Mouse (Mus musculus): ENCODE data around the gene Zfp14.

Gene Zfp14

DNA sequence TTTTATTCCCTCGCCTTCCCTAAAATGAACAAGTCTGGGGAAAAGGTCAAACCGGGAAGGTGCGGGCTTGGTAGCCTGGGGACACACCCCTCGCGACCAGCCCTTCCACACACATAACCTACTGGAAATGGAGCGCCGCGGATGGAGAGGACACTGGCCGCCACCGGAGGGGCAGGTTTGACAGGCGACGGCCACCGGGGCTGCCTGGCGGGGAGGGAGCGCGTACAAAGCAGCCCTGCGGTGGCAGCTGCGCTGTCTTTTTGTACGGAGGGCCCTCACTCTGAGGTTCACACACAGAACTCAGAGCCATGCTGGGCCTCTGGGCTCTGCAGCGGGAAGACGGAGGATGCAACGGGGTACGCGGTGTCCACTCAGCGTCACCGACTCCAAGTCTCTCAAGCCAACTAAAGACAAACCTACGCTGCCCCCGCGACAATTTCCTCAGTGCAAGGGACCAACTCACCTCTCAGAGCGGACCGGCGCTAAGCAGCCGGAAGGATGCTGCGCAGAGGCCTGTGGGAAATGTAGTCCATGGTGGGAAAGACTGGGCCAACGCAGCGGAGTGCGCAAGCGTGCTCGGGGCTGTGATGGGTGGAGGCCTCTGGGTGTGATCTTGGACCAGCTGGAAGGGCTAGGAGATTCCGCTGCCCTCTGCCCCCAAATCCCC lies at the start of gene Zfp14:
TSS of gene Zfp14 (minus strand) at position 499 of the 667 bp plus-strand sequence.
- peak; percentile 91 to 92 for DNase-seq

GRCm38 (mm10) chr7:30099297-30099696 lies 48.1 kb upstream of the Zfp14 start:
- no peak for DNase-seq

- peak; percentile 11 to 12 for DNase-seq
Observed at GRCm38 (mm10) chr7:30095551-30096125, 44.5 kb upstream of the Zfp14 start.

DNA sequence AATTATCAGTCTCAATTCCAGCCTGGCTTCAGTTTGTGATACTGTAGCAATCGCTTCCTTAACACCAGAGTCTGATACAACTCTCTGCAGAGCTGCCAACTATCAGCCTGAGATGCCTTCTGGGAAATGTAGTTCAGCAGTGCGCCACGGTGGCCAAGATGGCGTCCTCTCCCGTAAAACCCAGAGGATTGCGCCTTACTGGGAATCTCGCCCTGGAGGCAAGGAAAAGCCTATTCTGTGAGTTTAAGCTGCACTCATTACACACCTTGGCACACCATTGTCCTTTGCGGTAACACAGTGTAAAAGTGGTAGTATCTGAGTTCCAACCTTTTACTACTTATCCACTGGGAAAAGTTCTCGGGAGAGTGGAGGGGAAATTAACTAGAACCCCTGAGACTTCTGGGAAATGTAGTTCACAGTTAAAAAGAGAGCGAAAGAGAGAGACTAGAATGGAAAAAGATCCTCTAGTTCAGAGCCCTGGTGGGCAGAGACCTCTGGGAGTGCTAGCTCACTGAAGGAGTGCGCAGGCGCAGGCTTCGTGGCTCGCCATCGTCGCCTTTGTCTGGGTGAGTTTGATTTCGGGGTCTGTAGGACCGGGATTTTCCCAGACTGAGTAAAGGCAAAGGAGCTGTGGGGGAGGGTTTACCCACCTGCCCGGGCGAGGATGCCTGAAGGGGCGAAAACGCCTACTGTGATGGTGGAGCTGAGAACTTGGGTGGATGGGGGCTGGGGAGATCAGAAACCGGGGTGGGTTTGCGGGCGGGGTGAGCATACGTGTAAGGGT lies 43.7 kb upstream of the Zfp14 start, which contains the start of gene Zfp260:
TSS of gene Zfp260 (plus strand) at position 132 of the 784 bp plus-strand sequence.
- peak; percentile 94 to 96 for DNase-seq

DNA sequence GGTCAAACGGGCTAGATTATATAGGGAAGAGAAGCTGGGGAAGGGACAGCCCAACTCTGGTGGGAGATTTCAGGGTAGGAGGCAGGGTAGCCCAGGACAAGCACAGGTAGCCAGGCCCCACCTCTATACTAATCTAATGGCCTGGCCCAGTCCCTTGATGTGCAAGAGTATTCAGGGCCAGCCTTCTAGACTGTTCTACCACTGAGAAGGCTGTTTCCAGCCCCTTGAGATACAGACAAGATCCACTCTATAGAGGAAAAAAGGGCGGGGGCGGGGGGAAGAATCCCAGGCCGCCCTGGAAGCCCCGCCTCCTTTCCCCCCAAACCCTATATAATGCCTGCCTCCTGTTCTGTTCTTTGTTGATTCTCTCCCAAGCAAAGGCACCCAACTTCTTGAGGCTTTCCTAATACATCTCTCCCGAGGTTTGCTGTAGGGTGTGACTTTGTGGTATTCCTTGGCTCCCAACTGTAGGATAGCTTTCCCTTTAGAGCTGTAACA lies 42.8 kb upstream of the Zfp14 start:
- DNase-seq, result no peak

- DNase-seq, result no peak
Observed at GRCm38 (mm10) chr7:30092666-30093065, 41.5 kb upstream of the Zfp14 start.

DNA sequence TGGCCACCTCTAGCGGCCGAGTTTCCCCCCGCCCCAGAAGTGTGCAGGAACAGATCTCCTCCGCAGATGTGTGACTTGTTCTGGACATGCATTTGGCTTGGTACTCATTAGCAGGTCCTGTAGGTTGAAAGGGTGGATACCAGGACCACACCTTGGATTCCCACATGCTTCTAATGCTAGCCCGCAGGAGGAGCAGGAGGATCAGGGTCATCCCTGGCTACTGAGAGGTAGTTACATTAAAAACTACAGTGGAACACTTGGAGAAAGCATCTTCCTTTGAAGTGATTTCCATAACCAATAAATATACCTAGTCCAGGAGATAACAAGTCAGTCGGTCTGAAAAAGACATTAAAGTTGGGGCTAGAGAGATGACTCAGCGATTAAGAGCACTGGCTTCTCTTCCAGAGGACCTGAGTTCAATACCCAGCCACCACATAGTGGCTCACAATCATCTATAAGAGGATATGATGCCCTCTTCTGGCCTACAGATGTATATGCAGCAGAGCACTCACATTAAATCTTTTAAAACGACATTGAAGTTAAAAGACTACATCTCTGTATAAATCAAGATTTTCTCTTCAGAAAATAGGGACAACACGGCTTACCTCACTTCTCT lies 39.9 kb upstream of the Zfp14 start:
- peak in 1 of 2 experiments; percentile 27 for DNase-seq

DNA sequence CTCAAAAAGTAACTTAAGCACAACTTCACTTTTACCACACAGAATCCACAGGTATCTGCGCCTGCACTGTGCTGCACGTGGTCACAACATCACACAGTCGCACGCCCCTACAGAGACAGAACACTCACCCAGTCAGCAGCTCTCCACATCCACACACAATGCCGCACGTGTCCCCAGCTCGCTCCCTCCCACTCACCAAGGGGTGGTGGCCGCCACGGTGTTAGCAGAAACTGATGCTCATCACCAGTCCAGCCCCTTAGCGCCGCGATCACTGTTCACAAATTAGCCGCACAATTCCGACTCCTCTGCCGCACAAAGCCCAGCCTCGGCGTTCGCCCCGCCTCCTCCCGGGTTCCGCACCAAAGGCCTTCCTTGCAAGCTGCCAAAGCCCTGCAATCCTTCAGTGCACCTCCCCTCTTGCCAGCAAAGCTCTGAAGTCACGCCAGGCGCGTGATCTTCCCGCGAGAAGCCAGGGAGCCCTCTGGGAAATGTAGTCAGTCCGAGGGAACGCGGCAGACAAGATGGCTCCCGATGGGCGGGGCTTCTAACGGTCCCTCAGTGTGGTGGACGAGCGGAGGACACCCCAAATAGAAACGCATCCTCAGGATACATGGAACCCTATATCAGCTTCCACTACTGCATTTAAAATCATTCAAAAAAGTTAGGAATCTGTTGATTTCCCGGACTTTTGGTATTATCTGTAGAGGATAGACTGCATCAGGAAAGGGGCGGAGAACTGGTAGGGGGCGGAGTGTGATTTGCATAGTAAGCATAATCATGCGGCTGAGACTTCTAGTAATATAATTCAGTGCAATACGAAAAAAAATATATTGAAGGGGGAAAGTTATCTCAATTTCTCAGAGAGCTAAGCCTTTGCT lies 39.2 kb upstream of the Zfp14 start, which contains the start of the genes Gm26920 and Zfp566:
TSS of gene Gm26920 (minus strand) at position 319 of the 878 bp plus-strand sequence.
TSS of gene Zfp566 (minus strand) at position 436 of the 878 bp plus-strand sequence.
- DNase-seq, result peak; percentile 95 to 97

- DNase-seq, result no peak
Observed at GRCm38 (mm10) chr7:30089405-30089804, 38.2 kb upstream of the Zfp14 start.

DNA sequence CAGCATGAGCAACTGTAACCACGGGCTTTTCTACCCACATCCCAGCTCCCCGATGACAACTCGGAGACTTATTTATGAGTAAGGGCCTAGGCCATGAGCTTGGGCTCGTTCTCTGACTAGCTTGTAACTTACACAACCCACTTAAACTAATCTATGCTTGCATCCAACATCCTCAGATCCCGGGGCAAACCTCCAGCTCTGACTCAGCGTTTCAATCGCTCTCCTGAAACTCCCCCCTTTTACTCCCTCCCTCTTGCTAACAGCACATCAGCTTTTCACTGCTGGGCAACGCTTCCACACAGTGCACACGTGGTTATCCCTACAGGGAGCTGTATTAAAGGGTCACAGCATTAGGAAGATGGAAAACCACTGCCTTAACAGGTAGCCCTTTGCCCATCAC lies 35.3 kb upstream of the Zfp14 start:
- DNase-seq, result no peak

DNA sequence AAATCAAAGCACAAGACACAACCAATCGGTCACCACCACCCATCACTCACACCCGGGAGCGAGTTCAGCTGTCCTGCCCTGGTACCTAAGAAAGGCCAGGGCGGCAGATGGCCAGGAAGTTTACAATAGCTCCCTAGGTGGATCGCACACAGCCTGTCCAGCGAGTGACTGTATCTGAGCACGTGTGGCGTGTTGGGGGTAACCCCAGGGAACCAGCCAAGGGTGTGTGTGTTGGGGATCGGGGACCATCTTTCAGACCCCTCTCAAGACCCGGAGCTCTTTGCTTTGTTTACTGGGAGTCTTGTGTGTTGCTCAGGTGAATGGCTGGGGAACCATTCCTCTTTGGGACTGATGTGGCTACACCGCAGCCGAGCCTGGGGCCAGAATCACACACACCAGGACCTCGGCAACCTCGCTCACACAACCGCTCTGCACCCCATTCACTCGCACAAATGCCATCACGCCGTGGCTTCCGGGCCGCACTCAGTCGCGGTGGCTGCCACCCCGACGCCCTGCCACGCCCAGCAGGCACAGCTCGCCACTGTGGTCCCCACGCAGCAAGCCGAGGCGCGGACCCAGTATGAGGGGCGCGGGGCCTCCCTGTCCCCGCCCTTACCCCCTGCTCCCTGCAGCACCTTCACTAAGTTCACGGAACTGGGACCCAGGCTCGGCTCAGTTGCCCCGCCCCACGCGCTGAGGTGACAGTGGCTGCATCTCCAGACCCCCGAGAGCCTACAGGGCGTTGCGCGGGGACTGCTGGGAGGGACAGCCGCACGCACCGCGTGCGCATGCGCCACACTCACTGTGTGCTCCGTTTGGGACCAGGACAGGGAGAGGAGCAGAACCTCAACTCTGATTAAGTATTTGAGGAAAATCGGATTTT lies 21.2 kb upstream of the Zfp14 start, which contains the start of gene Zfp82:
TSS of gene Zfp82 (minus strand) at position 755 of the 883 bp plus-strand sequence.
- peak; percentile 86 to 88 for DNase-seq

DNA sequence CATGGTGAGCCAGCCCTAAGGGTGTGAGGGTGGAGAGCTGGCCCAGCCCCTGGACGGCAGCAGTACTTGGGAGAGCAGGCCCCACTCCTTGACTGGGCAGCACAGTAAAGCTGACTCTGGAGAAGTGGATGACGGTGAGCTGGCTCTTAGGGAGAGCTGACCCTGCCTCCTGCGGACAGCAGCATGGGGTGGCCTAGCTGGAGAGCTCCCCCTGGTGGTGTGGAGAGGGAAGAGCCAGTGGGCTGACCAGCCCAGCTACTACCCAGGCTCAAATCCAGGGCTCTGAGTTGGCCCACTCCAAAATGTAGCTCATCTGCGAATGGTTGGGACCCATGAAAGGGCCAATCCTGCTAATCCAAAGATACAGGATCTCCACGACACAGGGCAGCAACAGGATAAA lies 13.4 kb upstream of the Zfp14 start:
- no peak for DNase-seq

DNA sequence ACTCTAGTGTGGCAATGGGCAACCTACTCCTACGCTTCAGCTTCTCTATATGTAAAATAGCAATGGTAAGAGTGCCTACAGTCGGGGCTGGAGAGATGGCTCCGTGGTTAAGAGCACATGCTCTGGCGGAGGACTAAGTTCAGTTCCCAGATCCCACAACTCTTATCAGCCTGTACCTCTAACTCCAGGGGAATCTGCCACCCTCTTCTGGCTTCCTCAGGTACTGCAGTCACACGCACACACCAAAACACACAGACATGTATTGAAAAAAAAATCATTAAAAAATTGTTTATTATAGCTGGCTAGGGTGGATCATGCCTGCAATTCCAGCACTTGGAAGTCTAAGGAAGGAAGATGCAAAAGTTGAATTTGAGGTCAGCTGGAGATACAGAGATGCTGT lies 11.3 kb upstream of the Zfp14 start:
- DNase-seq, result peak; percentile 53 to 55

DNA sequence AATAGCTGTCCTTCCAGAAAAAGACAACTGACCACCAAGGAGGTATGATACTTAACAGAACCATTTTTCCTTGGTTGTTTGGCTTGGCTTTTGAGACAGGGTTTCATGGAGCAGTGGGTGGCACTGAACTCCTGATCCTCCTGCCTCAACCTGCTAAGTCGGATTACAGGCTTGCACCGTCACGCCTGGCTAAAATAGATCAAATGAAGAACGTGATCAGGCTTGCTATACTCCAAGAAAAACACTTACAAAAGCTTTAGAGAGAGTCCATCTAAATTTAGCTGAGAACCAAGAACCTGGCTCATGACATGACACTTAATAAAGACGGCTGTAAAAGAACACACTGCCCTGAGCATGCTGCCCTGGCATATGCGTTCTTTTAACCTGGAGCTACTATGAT lies 9.2 kb upstream of the Zfp14 start:
- DNase-seq, result no peak

- DNase-seq, result no peak
Observed at GRCm38 (mm10) chr7:30053591-30053990, 2.4 kb upstream of the Zfp14 start.

DNA sequence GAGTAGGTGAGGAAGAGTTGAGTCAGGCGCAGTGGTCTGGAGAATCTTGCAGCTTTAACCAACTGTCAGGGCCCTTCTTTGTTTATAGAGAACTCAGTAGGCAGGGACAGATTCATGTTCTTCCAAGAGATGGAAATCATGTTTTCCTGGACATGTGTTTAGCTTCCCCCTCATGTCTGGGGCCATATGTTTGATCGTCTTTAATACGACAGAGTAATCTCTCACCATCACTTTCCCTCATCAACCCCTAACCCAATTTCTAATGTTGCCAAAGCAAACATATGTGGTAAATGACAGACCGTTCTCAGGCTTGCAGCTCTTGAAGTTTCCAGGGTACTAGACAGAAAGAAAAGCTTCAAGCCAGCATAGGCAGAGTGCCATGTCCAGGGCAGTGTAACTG lies 3.1 kb downstream of the Zfp14 start:
- DNase-seq, result no peak

DNA sequence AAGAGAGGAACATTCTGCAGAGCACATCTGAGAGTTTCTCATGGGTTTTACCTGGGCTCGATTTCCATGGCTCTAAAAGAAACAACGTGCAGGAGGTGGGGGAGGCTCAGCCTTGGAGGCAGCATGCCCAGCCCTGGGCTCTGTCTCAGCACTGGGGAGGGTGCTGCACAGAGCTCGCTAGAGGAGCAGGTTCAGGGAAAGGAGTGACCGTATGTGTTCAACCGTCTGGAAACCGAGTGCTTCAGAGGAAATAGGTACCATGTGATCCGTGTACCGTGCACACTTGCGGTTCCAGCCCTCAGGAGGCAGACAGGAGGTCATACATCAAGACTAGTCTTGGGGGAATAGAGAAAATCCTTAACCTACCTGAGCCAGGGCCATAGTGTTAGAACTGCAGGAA lies 6.8 kb downstream of the Zfp14 start:
- peak in 1 of 2 experiments; percentile 19 for DNase-seq

DNA sequence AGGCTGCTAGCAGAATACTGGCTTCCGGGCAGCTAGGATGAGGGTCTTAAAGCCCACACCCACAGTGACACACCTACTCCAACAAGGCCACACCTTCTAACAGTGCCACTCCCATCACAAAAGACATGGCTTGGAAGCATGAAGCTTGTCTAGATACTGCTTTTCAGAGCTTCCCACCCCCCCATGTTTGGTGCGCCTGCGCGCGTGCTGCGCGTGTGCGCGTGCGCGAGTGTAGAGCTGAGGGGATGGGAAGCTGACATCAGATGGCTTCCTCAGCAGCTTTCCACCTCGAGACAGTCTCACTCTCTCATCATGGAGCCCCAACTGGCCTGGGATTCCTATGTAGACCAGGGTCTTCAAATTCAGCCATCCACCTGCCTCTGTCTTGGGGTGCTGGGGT lies 16.8 kb downstream of the Zfp14 start:
- DNase-seq, result no peak

GRCm38 (mm10) chr7:30031379-30031778 lies 19.8 kb downstream of the Zfp14 start:
- no peak for DNase-seq

DNA sequence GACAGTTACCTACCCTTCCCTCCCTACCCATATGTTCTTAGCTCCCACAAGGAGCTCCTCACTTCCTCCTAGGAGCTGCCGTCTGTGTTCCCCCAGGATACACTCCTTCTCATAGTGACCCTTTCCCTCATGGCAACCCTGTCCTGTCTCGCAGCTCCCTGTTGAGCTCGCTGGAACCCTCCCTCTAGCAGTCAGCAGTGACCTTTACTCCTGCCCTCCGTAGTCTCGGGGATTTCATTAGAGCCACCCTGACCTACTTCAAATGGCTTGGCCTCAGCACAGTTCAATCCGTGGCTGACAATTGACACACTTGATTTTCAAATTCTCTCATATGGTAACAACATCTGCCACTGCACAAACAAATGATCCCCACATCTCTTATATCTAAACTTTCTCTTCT lies 20.5 kb downstream of the Zfp14 start:
- no peak for DNase-seq

DNA sequence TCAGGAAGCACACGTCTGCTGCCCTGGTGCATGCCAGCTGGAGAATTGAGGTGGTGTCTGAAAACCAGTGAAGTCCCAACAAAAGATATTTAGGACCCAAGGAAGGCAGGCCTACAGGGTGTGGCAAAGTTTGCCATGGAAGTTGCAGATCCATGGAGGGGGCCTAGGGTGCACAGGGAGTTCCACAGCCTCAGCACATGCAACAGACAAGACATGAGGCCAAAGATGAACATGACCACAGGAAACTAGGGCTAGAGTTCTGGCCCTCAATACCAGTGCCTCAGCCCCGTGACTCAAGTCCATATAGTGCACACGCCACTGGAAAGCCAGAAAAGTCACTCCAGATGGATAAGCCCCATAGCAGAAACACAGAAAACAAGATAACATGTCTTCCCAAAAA lies 22.6 kb downstream of the Zfp14 start:
- no peak for DNase-seq
